Mouse (Mus musculus) spleen, postnatal 36 days (tissue): Measurements from ENCODE around the gene Urod.

Experiments used
- DNase-seq, 2 experiments: peaks; one replicate each; pipeline ENCODE4 v3.0.0; 2022; ENCODE audit warnings: low spot score in 2 of 2, mixed read lengths in 1 of 2

Gene Urod

GRCm38 (mm10) chr4:116995131-116995797 lies 1.1 kb upstream of the Urod start, which contains the start of gene Hectd3:
Hectd3 (plus strand) TSS chr4:116995317.
- DNase-seq, result peak; percentile 60 to 72

GRCm38 (mm10) chr4:116991366-116991765 lies 2.8 kb downstream of the Urod start:
- peak; percentile 67 to 70 for DNase-seq

- DNase-seq, result no peak
Measured at GRCm38 (mm10) chr4:116989731-116990130, 4.5 kb downstream of the Urod start.

- DNase-seq, result no peak
Measured at GRCm38 (mm10) chr4:116987122-116987456, 7.1 kb downstream of the Urod start.

- peak; percentile 43 to 52 for DNase-seq
Measured at GRCm38 (mm10) chr4:116986400-116987121, 7.7 kb downstream of the Urod start.

GRCm38 (mm10) chr4:116985681-116986080 lies 8.5 kb downstream of the Urod start:
- DNase-seq, result no peak

GRCm38 (mm10) chr4:116976503-116976902 lies 17.7 kb downstream of the Urod start:
- no peak for DNase-seq

GRCm38 (mm10) chr4:116954951-116955350 lies 39.3 kb downstream of the Urod start:
- DNase-seq, result no peak

GRCm38 (mm10) chr4:116951642-116952041 lies 42.6 kb downstream of the Urod start:
- no peak for DNase-seq

GRCm38 (mm10) chr4:116944055-116944454 lies 50.2 kb downstream of the Urod start:
- no peak for DNase-seq

GRCm38 (mm10) chr4:116942695-116943094 lies 51.5 kb downstream of the Urod start:
- no peak for DNase-seq
